Mouse (Mus musculus) heart, postnatal 10 days (tissue): ENCODE measurements at regions not wholly inside any gene's neighbourhood (a gene's known extent, or its start where the extent isn't known, plus 50 kb on each side); places are given as distances from the start of the nearest gene placed in this dataset.
"Not testable (repeated sequence)": the region's sequence is repeated elsewhere in the genome, so short reads cannot be mapped to it uniquely, and the experiment has no call there.

Source experiments
- DNase-seq, 2 experiments: peaks; one replicate each; pipeline ENCODE4 v3.0.0; 2021
- intact Hi-C: fragments of 180-260 bp; cut with DNase I; formaldehyde crosslinking; loops from one replicate; pipeline ENCODE4 v1.15.1; 2025

GRCm38 (mm10) chr8:118209301-118209700 is 74.2 kb upstream of the Cdh13 start:
- intact Hi-C loops, DNase-seq: not testable (repeated sequence)

- DNase-seq = peak; percentile 50 to 54
Observed at GRCm38 (mm10) chr8:118190866-118191265, 92.7 kb upstream of the Cdh13 start.

GRCm38 (mm10) chr8:118189226-118189625 is 94.3 kb upstream of the Cdh13 start:
- no peak for DNase-seq
- intact Hi-C loops = no loop called here

More at GRCm38 (mm10) chr8:118190866-118191265, 92.7 kb upstream of the Cdh13 start:
- intact Hi-C loops = no loop called here

- intact Hi-C loops = no loop called here
- no peak for DNase-seq
Observed at GRCm38 (mm10) chr8:118169001-118169413, 114.5 kb upstream of the Cdh13 start.

GRCm38 (mm10) chr8:118162171-118162570 is 121.4 kb upstream of the Cdh13 start:
- intact Hi-C loops = no loop called here

GRCm38 (mm10) chr8:118147359-118148205 is 136.0 kb upstream of the Cdh13 start:
- no peak for DNase-seq
- intact Hi-C loops = no loop called here

More at GRCm38 (mm10) chr8:118162171-118162570, 121.4 kb upstream of the Cdh13 start:
- DNase-seq = peak; percentile 19 to 52

GRCm38 (mm10) chr8:118144546-118144945 is 139.0 kb upstream of the Cdh13 start:
- no peak for DNase-seq
- intact Hi-C loops = no loop called here

GRCm38 (mm10) chr8:118142311-118142710 is 141.2 kb upstream of the Cdh13 start:
- DNase-seq = no peak
- intact Hi-C loops = no loop called here

- no peak for DNase-seq
- intact Hi-C loops = no loop called here
Observed at GRCm38 (mm10) chr8:118139928-118140327, 143.6 kb upstream of the Cdh13 start.

- DNase-seq = no peak
- intact Hi-C loops = no loop called here
Observed at GRCm38 (mm10) chr8:118137846-118138245, 145.7 kb upstream of the Cdh13 start.

- DNase-seq = peak; percentile 5 to 8
Observed at GRCm38 (mm10) chr8:118124993-118125392, 158.5 kb upstream of the Cdh13 start.

GRCm38 (mm10) chr8:118114253-118114652 is 169.3 kb upstream of the Cdh13 start:
- DNase-seq = no peak
- intact Hi-C loops = no loop called here

More at GRCm38 (mm10) chr8:118124993-118125392, 158.5 kb upstream of the Cdh13 start:
- intact Hi-C loops = no loop called here

- intact Hi-C loops = no loop called here
- DNase-seq = peak in 1 of 2 experiments; percentile 15
Observed at GRCm38 (mm10) chr8:118104464-118105050, 179.0 kb upstream of the Cdh13 start.

GRCm38 (mm10) chr8:118101346-118101745 is 182.2 kb upstream of the Cdh13 start:
- no peak for DNase-seq
- intact Hi-C loops = no loop called here

GRCm38 (mm10) chr8:118062736-118063135 is 220.8 kb upstream of the Cdh13 start:
- no peak for DNase-seq
- intact Hi-C loops = no loop called here

- DNase-seq = no peak
- intact Hi-C loops = no loop called here
Observed at GRCm38 (mm10) chr8:118056781-118057180, 226.8 kb upstream of the Cdh13 start.

GRCm38 (mm10) chr8:118055536-118055935 is 228.0 kb upstream of the Cdh13 start:
- no peak for DNase-seq
- intact Hi-C loops = no loop called here

GRCm38 (mm10) chr8:118050386-118050785 is 233.1 kb upstream of the Cdh13 start:
- DNase-seq = no peak

GRCm38 (mm10) chr8:118042253-118042860 is 240.6 kb upstream of the Mphosph6 start:
- intact Hi-C loops = no loop called here
- DNase-seq = no peak

More at GRCm38 (mm10) chr8:118050386-118050785, 233.1 kb upstream of the Cdh13 start:
- intact Hi-C loops = no loop called here

- DNase-seq = no peak
- intact Hi-C loops = loop anchor here (1.0 kb wide), 1 partner anchor 12 kb away; no protein-coding TSS in a partner anchor
Observed at GRCm38 (mm10) chr8:118041253-118041652, 239.5 kb upstream of the Mphosph6 start.

GRCm38 (mm10) chr8:118037801-118038200 is 236.1 kb upstream of the Mphosph6 start:
- DNase-seq = no peak
- intact Hi-C loops = no loop called here
